ENCODE assay signal across 9 mouse cellular contexts in the genomic region with DNA sequence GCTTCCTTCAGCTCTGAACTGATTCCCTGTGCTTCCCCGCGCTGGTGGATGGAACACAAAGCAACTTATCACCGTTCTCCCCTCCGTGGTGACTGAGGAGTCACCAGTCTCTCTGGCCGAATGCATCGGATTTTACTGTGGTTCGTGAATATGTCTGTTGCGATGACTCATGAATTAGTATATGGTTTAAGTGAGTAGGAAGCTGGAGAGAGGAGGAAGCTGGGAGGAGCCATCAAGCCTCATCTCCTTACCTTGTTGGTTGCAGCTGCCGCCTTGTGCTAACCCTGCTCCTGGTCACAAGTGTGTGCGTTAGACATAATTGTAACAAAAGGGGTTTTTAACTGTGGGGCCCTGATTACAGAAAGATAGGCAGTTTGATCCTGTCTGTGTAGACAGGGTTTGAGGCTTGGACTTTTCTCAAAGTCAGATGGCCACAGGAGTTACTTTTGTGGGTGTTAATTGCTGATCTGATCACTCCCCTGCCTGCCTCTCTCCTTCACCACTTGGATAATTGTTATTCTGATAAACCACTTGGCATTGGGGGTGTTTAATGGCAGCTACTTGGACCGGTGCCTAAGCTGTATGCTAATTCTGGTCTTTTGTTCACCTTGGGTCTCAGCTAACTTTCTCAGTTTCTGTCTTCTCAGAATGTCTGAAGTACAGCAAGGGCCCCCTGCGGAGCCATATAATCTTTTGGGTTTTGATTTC. TPM values are rescaled to one million over a fixed set of nuclear protein-coding genes. Genes with fewer than 3 reads are reported as not detected.
DNase-seq lines count a peak whose midpoint lies in the region; ATAC-seq and TF ChIP-seq lines count a peak whose summit lies in the region.
"Had no signal": no experiment of that assay in that cellular context is flagged by ENCODE, and none has a peak within 500 bp of the region (broad histone marks: within the 10 kb centered on the region; RNA-seq: fewer than 3 reads in every experiment).

No protein-coding gene starts in this region.

- no peak for ATAC-seq in intestine, embryonic 14.5 days (replicated peaks; ENCODE audit: low FRiP score, low TSS enrichment, low read depth)
- no peak for ATAC-seq in intestine, postnatal 0 days
- peak; percentile 20 for ATAC-seq in midbrain, embryonic 15.5 days (replicated peaks)
- ATAC-seq in cerebellum, adult (ENCODE audit: insufficient number of reproducible peaks, low FRiP score, low TSS enrichment): no peak

- no peak overlapping the region for H3K4me3 ChIP-seq in intestine, embryonic 14.5 days (ENCODE audit: low read depth, low read length)
- no peak overlapping the region for H3K4me3 ChIP-seq in intestine, postnatal 0 days (ENCODE audit: low read depth, low read length)
- H3K4me3 ChIP-seq in hindbrain, embryonic 10.5 days: no peak overlapping the region
- H3K4me3 ChIP-seq in midbrain, embryonic 15.5 days: no peak overlapping the region
- H3K4me3 ChIP-seq: lung, embryonic 15.5 days had no signal

- H3K9me3 ChIP-seq in intestine, embryonic 14.5 days (ENCODE audit: control insufficient read depth, low read length): no peaks in the 10 kb centered on the region
- H3K9me3 ChIP-seq in intestine, postnatal 0 days (ENCODE audit: control insufficient read depth): no peaks in the 10 kb centered on the region
- H3K9me3 ChIP-seq in hindbrain, embryonic 10.5 days: no peaks in the 10 kb centered on the region
- H3K9me3 ChIP-seq in midbrain, embryonic 15.5 days: no peaks in the 10 kb centered on the region
- H3K9me3 ChIP-seq: lung, embryonic 15.5 days had no signal

- peaks cover 71% of the 10 kb centered on the region for H3K4me1 ChIP-seq in intestine, embryonic 14.5 days (replicated peaks; ENCODE audit: control insufficient read depth, insufficient read depth, low read length)
- H3K4me1 ChIP-seq in intestine, postnatal 0 days (replicated peaks; ENCODE audit: control insufficient read depth, insufficient read depth, low read length): peaks cover 11% of the 10 kb centered on the region
- peaks cover 88% of the 10 kb centered on the region for H3K4me1 ChIP-seq in hindbrain, embryonic 10.5 days (replicated peaks)
- peaks cover 50% of the 10 kb centered on the region for H3K4me1 ChIP-seq in midbrain, embryonic 15.5 days

- 55% methylated on average over 12 of the region's 12 CpGs for WGBS in intestine, embryonic 14.5 days
- 59% methylated on average over 12 of the region's 12 CpGs for WGBS in intestine, postnatal 0 days
- WGBS in hindbrain, embryonic 10.5 days: 46% methylated on average over 12 of the region's 12 CpGs
- WGBS in midbrain, embryonic 15.5 days: 27% methylated on average over 12 of the region's 12 CpGs

- no peaks in the 10 kb centered on the region for H3K27me3 ChIP-seq in intestine, embryonic 14.5 days (replicated peaks; ENCODE audit: control insufficient read depth, insufficient read depth, low read length)
- no peaks in the 10 kb centered on the region for H3K27me3 ChIP-seq in intestine, postnatal 0 days (replicated peaks; ENCODE audit: control insufficient read depth, insufficient read depth, low read length)
- no peaks in the 10 kb centered on the region for H3K27me3 ChIP-seq in hindbrain, embryonic 10.5 days (ENCODE audit: insufficient read depth, poor library complexity, severe bottlenecking)
- no peaks in the 10 kb centered on the region for H3K27me3 ChIP-seq in midbrain, embryonic 15.5 days (replicated peaks)
- H3K27me3 ChIP-seq: lung, embryonic 15.5 days had no signal

- peak overlapping the region; percentile 39; the same call in 1 of the 2 replicates for H3K27ac ChIP-seq in intestine, embryonic 14.5 days (ENCODE audit: low read depth)
- no peak overlapping the region for H3K27ac ChIP-seq in intestine, postnatal 0 days (ENCODE audit: low read depth, low read length)
- H3K27ac ChIP-seq in hindbrain, embryonic 10.5 days: peak overlapping the region; percentile 82
- peak overlapping the region; percentile 74 for H3K27ac ChIP-seq in midbrain, embryonic 15.5 days

- no peak overlapping the region for H3K4me2 ChIP-seq in intestine, embryonic 14.5 days (ENCODE audit: low read length)
- H3K4me2 ChIP-seq in intestine, postnatal 0 days (replicated peaks; ENCODE audit: low read depth): no peak overlapping the region
- H3K4me2 ChIP-seq in midbrain, embryonic 15.5 days: no peak overlapping the region
- H3K4me2 ChIP-seq: lung, embryonic 15.5 days had no signal

- TF ChIP-seq CTCF in intestine, postnatal 0 days (IDR thresholded peaks at IDR 0.05; ENCODE audit: low read depth): no peak

- DNase-seq in intestine, embryonic 14.5 days (ENCODE audit: low spot score): no peak
- peak; percentile 31 for DNase-seq in WW6 (ENCODE audit: low read depth, low spot score)
- no peak for DNase-seq in hindbrain, embryonic 10.5 days (ENCODE audit: low spot score)
- no peak for DNase-seq in left cerebral cortex, postnatal 4 days
- DNase-seq in embryo, embryonic 10 days (ENCODE audit: low spot score): no peak

- no peak overlapping the region for H3K9ac ChIP-seq in intestine, embryonic 14.5 days (ENCODE audit: low read length)
- H3K9ac ChIP-seq in intestine, postnatal 0 days (ENCODE audit: low read depth, low read length): no peak overlapping the region
- no peak overlapping the region for H3K9ac ChIP-seq in midbrain, embryonic 15.5 days
- H3K9ac ChIP-seq: lung, embryonic 15.5 days had no signal

- intact Hi-C loops in left cerebral cortex, postnatal 4 days (cut with DNase I): no loop called here

- H3K36me3 ChIP-seq in intestine, embryonic 14.5 days (ENCODE audit: control insufficient read depth, insufficient read depth, low read length): no peaks in the 10 kb centered on the region
- H3K36me3 ChIP-seq in intestine, postnatal 0 days (ENCODE audit: control insufficient read depth, insufficient read depth): no peaks in the 10 kb centered on the region
- H3K36me3 ChIP-seq in hindbrain, embryonic 10.5 days: peaks cover 7% of the 10 kb centered on the region; the same call in 1 of the 2 replicates
- no peaks in the 10 kb centered on the region for H3K36me3 ChIP-seq in midbrain, embryonic 15.5 days (replicated peaks)
- H3K36me3 ChIP-seq: lung, embryonic 15.5 days had no signal

RNA-seq across cellular contexts. Expression of gene Sept11, which starts 33.1 kb away (rescaled TPM):
- 178 and 186 TPM in 2 replicates for polyA plus RNA-seq in intestine, embryonic 14.5 days (2014; fragmentation: Nextera tagmentation; extraction: Ambion mirVana)
- 39.2 and 40.9 TPM in 2 replicates for polyA plus RNA-seq in intestine, postnatal 0 days (2015; fragmentation: Nextera tagmentation; extraction: Ambion mirVana)
- polyA plus RNA-seq in hindbrain, embryonic 10.5 days (2016; fragmentation: Nextera tagmentation; extraction: Ambion mirVana): 237 and 263 TPM in 2 replicates
- polyA plus RNA-seq in midbrain, embryonic 15.5 days (2015; fragmentation: Nextera tagmentation; extraction: Ambion mirVana): 148 TPM in 2 replicates
- 100 to 1,000 TPM; 204 to 212 TPM for total RNA-seq in left cerebral cortex, postnatal 4 days (2021)
